Mouse (Mus musculus): ENCODE measurements at regions not wholly inside any gene's neighbourhood (a gene's known extent, or its start where the extent isn't known, plus 50 kb on each side); places are given as distances from the start of the nearest gene placed in this dataset.

DNA sequence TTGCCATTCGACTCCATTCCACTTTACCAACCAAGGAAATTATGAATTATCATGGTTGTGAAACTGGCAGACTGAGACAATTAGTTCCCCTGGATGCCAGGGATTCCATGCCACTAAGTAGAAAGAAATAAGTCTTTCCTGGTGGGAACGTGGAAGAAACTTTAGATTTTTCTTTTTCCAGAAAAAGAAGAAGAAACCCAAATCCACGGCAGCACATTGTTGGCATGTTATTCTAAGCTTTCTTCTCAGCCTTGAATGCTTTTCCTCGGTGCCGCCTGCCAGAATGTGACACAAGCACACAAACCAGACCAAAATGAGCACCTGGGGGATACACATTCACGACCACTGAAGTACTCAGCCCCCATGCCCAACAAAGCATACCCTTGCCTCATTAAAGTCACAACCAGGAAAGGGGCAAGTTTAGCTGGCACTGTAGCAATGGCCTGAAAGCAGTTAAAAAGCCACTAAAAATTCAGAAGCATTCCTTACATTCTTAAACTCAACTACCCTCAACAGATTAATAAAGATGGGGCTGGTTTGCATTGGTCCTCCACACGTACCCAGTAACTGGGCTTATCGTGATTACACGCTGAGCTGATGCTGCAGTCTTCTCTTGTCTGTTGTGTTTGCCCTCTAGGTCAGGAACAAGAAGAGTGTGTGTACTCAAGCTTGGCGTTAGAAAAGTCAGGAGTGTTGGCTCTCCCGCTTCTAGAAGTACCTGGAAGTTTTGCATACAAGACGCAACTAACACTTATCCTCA is 266.4 kb downstream of the Gja1 start:
- TF ChIP-seq CTCF (IDR thresholded peaks at IDR 0.05; ENCODE audit: insufficient read depth, low read depth, low read length) (no peak), POLR2A (IDR thresholded peaks at IDR 0.05; ENCODE audit: insufficient read depth, low read depth, low read length) (no peak)
- WGBS, result 67% methylated on average over 12 of the region's 12 CpGs
- H3K4me1 ChIP-seq (ENCODE audit: control insufficient read depth, insufficient read depth, low read length), result no peaks in the 10 kb centered on the region
- no peak overlapping the region for H3K27ac ChIP-seq (ENCODE audit: insufficient read depth, low read depth, low read length)
- no peak overlapping the region for H3K4me3 ChIP-seq (ENCODE audit: insufficient read depth, low read depth, low read length)

DNA sequence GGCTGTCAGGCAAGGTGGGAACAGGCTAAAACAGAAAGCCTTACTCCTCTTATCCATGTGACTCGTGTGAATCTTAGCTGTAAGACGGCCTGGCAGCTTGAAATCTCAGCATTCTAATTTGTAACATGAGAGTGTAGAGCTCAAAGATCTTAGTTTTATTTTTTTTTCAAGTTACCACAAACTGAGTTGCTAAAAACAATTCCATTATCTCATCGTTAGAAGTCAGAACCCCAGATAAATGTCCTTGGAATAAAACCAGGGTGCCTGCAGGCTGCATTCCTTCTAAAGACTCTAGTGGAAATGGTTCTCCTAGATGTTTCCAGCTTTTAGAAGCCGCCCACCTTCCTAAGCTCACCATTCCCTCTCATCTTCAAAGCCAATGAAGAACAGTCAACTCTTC is 283.4 kb downstream of the Gja1 start:
- H3K27ac ChIP-seq (ENCODE audit: insufficient read depth, low read depth, low read length), result no peak overlapping the region
- H3K4me1 ChIP-seq (ENCODE audit: control insufficient read depth, insufficient read depth, low read length), result no peaks in the 10 kb centered on the region
- no peak overlapping the region for H3K4me3 ChIP-seq (ENCODE audit: insufficient read depth, low read depth, low read length)
- WGBS, result 80% methylated on average over 4 of the region's 4 CpGs
- TF ChIP-seq POLR2A (IDR thresholded peaks at IDR 0.05; ENCODE audit: insufficient read depth, low read depth, low read length), result no peak
- TF ChIP-seq CTCF (IDR thresholded peaks at IDR 0.05; ENCODE audit: insufficient read depth, low read depth, low read length), result no peak

DNA sequence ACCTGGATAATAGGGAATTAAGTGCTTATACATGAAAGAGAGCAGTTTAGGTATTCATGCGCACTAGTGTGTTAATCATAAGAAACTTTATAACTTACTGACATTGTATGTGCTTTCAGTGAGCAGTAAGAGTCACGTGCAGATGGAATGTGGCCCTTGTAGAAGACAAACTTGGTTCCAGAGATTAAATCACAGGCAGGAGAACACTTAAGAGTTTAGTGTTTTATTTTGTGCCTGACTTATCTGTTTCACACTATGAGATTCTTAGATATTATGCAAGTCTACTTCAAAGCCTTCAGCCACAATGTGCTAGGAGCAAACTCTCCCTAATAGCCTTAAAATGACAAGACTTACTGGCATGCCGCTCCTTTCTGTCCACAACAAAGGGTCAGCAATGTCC is 296.8 kb downstream of the Gja1 start:
- WGBS, result 88% methylated on average over 3 of the region's 3 CpGs
- H3K4me3 ChIP-seq (ENCODE audit: insufficient read depth, low read depth, low read length), result no peak overlapping the region
- TF ChIP-seq POLR2A (IDR thresholded peaks at IDR 0.05; ENCODE audit: insufficient read depth, low read depth, low read length), result no peak
- no peak for TF ChIP-seq CTCF (IDR thresholded peaks at IDR 0.05; ENCODE audit: insufficient read depth, low read depth, low read length)
- H3K27ac ChIP-seq (ENCODE audit: insufficient read depth, low read depth, low read length), result no peak overlapping the region
- H3K4me1 ChIP-seq (ENCODE audit: control insufficient read depth, insufficient read depth, low read length), result no peaks in the 10 kb centered on the region

DNA sequence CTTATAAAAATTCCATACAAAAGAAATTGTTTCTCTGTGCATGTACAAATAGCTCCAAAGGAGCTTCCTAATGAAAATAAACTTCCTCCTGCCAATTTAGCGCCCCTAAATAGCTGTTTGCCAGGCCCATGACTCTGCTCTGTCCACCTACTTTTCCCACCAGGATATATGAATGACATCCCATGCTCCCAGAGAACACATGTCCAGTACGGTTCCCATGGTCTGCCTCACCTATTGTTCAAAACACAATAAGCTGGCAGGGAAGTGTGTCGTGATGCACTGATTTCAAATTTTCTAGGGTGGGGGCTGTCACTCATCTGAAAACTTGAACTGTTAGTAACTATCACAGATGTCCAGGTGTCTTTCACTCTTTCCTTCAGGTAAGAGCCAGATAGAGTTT is 305.8 kb downstream of the Gja1 start:
- H3K4me3 ChIP-seq (ENCODE audit: insufficient read depth, low read depth, low read length), result no peak overlapping the region
- TF ChIP-seq CTCF (IDR thresholded peaks at IDR 0.05; ENCODE audit: insufficient read depth, low read depth, low read length), result no peak
- TF ChIP-seq POLR2A (IDR thresholded peaks at IDR 0.05; ENCODE audit: insufficient read depth, low read depth, low read length), result no peak
- WGBS, result 73% methylated on average over 3 of the region's 3 CpGs
- no peaks in the 10 kb centered on the region for H3K4me1 ChIP-seq (ENCODE audit: control insufficient read depth, insufficient read depth, low read length)
- no peak overlapping the region for H3K27ac ChIP-seq (ENCODE audit: insufficient read depth, low read depth, low read length)

DNA sequence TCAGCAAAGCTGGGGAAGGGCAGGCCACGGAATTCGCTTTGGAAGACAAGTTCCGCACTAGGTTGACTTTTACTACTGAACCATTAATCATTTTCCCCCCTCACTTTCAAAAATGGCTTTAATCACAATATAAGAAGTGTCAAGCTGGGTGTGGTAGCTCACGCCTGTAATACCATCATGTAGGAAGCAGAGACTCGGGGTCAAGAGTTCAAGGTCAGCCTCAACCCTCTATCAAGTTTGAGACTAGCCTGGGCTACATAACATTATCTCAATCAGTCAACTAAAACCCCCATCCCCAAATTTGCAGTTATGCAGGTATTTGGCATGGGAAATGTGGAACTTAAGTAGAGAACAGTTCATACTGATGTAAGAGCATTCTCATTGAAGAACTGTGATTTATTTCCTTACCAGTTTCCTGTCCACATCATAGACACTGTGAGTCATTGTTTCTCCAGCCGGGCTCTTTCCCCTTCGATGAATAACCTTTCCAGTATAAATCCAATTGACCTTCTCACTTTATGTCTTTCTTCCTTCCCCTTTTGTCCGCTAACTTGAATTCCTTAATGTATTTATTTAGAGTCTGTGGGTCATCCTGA is 308.6 kb downstream of the Gja1 start:
- TF ChIP-seq POLR2A (IDR thresholded peaks at IDR 0.05; ENCODE audit: insufficient read depth, low read depth, low read length) (no peak), CTCF (IDR thresholded peaks at IDR 0.05; ENCODE audit: insufficient read depth, low read depth, low read length) (no peak)
- WGBS, result 91% methylated on average over 8 of the region's 8 CpGs
- no peak overlapping the region for H3K4me3 ChIP-seq (ENCODE audit: insufficient read depth, low read depth, low read length)

DNA sequence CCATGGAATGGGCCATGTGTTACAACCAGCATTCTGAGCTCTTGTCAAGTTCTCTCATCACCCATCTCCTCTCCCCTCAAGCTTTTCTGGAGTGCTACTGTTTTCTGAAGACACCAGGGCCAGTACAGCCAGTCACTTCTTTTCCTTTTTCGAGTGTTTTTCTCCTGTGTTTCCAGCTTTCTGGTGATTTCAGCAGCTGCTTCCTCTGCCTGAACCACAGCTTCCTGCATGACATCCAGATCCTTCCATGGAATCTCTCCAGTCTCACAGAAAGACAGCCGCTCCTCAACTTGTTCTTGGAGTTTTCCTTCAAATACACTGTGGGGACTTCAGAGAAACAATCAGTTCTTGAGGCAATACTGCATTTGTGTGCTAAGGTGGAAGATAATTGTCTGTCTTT is 314.3 kb downstream of the Gja1 start:
- H3K27ac ChIP-seq (ENCODE audit: insufficient read depth, low read depth, low read length), result no peak overlapping the region
- WGBS, result 84% methylated on average over 2 of the region's 2 CpGs
- no peak for TF ChIP-seq CTCF (IDR thresholded peaks at IDR 0.05; ENCODE audit: insufficient read depth, low read depth, low read length)
- no peak for TF ChIP-seq POLR2A (IDR thresholded peaks at IDR 0.05; ENCODE audit: insufficient read depth, low read depth, low read length)
- no peak overlapping the region for H3K4me3 ChIP-seq (ENCODE audit: insufficient read depth, low read depth, low read length)
- no peaks in the 10 kb centered on the region for H3K4me1 ChIP-seq (ENCODE audit: control insufficient read depth, insufficient read depth, low read length)

More for the DNA sequence above, 308.6 kb downstream of the Gja1 start:
- H3K27ac ChIP-seq (ENCODE audit: insufficient read depth, low read depth, low read length), result no peak overlapping the region
- no peaks in the 10 kb centered on the region for H3K4me1 ChIP-seq (ENCODE audit: control insufficient read depth, insufficient read depth, low read length)

DNA sequence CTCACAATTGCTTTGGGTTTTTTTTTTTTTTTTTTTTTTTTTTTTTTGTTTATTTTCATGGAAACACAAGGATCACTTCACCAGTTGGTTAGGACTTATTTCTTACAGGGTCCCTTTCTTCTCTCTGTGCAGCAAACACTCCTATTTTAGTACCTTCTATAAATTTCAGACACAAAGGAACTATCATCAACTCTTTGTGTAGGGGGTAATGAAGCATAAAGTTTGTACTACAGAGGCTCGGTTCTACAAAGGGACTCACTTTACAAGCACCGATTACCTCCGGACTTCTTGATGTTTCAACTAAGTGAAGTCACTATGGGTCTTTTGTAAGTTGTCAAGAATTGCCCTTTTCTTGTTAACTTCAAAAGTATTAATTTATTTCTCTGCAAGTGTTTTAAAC is 318.0 kb downstream of the Gja1 start:
- 19% methylated on average over 3 of the region's 3 CpGs for WGBS
- H3K4me1 ChIP-seq (ENCODE audit: control insufficient read depth, insufficient read depth, low read length), result no peaks in the 10 kb centered on the region
- H3K27ac ChIP-seq (ENCODE audit: insufficient read depth, low read depth, low read length), result no peak overlapping the region
- no peak overlapping the region for H3K4me3 ChIP-seq (ENCODE audit: insufficient read depth, low read depth, low read length)
- TF ChIP-seq POLR2A (IDR thresholded peaks at IDR 0.05; ENCODE audit: insufficient read depth, low read depth, low read length) (no peak), CTCF (IDR thresholded peaks at IDR 0.05; ENCODE audit: insufficient read depth, low read depth, low read length) (no peak)

DNA sequence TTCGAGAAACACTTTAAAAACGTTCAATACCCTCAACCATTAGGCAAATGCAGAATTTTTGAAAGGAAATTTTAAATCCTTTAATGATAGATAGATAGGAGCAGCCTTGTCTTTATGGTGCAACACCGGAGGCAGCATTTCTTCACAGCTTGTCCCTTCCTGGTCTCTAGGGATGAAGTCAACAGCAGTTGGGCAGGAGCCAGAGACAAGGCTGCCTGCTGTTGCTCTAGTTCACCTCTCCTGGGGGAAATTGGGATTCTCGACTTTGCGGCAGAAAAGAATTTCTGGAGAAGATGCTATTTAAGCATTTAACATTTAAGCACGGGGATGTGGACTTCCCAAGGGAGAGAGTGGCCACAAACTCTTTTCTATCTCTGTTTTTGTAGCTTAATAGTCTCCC is 323.0 kb downstream of the Gja1 start:
- Histone ChIP-seq H3K4me1 (ENCODE audit: control insufficient read depth, insufficient read depth, low read length) (no peaks in the 10 kb centered on the region), H3K27ac (ENCODE audit: insufficient read depth, low read depth, low read length) (no peak overlapping the region), H3K4me3 (ENCODE audit: insufficient read depth, low read depth, low read length) (no peak overlapping the region)
- TF ChIP-seq POLR2A (IDR thresholded peaks at IDR 0.05; ENCODE audit: insufficient read depth, low read depth, low read length) (no peak), CTCF (IDR thresholded peaks at IDR 0.05; ENCODE audit: insufficient read depth, low read depth, low read length) (no peak)
- 81% methylated on average over 6 of the region's 6 CpGs for WGBS

DNA sequence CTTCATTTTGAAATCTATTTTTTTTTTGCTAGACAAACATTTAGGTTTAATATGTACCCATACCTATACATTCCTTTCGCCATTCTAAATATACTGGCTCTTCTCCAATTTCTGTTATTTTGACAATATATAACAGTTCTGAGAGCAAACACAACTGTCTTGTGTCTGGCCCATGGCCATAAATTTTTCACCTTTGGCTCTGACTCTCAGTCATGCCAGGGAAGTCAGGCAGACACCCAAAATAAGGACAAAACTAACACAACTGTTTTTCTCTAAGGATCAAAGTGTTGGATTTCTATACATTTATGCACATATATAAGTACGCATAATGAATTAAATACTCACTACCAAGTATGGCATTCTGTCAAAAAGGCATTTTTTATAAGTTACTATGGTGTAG is 331.3 kb downstream of the Gja1 start:
- no peaks in the 10 kb centered on the region for H3K4me1 ChIP-seq (ENCODE audit: control insufficient read depth, insufficient read depth, low read length)
- 87% methylated on average over 2 of the region's 2 CpGs for WGBS
- no peak overlapping the region for H3K4me3 ChIP-seq (ENCODE audit: insufficient read depth, low read depth, low read length)
- H3K27ac ChIP-seq (ENCODE audit: insufficient read depth, low read depth, low read length), result no peak overlapping the region
- TF ChIP-seq CTCF (IDR thresholded peaks at IDR 0.05; ENCODE audit: insufficient read depth, low read depth, low read length) (no peak), POLR2A (IDR thresholded peaks at IDR 0.05; ENCODE audit: insufficient read depth, low read depth, low read length) (no peak)

Data from olfactory bulb, adult 2 months (tissue).